Mouse (Mus musculus): ENCODE data around the gene Adpgk. TPM values are rescaled to one million over a fixed set of nuclear protein-coding genes. Genes with fewer than 3 reads are reported as not detected.

Adpgk gene
- 10 to 100 TPM; 14.9 to 17.2 TPM for total RNA-seq (2021)

DNA sequence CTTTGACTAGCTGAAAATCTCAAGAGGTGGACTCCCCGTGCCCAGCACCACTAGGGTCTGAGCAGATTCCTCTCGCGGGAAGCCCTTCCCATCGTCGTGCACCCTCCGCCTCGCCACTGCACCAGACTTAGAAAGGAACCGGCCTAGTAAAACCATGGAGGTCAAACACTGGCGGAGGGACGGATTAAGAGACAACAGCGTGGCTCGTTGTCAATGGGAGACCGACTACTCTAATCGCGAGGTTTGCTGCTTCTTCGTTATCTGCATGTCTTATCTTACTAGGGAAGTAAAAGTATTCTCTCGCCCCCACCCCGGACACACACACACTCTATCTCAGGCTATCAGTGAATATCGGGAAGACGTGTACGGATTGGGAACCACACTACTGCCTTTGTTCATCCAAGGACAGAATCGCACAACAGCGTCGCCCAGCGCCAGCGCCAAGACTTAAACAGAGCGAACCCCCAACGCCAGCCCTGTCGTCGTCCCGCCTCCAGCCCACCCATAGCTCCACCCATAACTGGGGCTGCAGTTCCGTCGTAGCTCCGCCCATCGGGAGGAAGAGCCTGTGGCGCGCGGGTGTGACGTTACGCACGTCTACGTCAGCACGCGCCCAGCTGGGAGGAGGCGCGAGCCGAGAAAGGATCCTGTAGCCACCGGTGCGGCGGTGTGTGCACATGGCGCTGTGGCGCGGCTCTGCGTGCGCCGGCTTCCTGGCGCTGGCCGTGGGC is at the start of gene Adpgk:
Gene Adpgk (plus strand): TSS at position 602 of the 731 bp plus-strand sequence.
- intact Hi-C loops (cut with DNase I) = loop anchor here (1.0 to 5.0 kb wide), 4 partner anchors 62 to 389 kb away; partner anchors contain the start of genes Arih1, Bbs4 and Neo1
- DNase-seq (ENCODE audit: low spot score in 2 of 2) = peak; percentile 98 to 99

DNA sequence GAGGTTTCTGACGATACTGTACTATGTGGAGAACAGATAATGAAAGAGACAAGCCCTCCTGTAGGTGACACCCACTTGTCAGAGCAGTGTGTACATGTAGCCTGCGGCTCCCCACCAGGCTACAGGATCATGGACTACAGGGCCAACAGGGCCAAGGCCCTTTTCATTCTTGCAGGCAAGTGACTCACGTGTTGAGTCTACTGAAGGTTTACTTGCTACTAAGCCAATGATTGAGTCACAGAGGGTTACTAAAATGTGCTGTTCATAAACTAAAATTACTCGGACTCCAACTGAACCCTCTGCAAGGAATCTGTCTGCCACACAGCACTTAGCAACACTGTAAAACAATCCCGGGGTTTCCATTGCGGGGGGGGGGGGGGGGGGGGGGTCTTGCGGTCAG is 46.2 kb upstream of the Adpgk start:
- DNase-seq (ENCODE audit: low spot score in 2 of 2) = no peak
- intact Hi-C loops (cut with DNase I) = no loop called here

DNA sequence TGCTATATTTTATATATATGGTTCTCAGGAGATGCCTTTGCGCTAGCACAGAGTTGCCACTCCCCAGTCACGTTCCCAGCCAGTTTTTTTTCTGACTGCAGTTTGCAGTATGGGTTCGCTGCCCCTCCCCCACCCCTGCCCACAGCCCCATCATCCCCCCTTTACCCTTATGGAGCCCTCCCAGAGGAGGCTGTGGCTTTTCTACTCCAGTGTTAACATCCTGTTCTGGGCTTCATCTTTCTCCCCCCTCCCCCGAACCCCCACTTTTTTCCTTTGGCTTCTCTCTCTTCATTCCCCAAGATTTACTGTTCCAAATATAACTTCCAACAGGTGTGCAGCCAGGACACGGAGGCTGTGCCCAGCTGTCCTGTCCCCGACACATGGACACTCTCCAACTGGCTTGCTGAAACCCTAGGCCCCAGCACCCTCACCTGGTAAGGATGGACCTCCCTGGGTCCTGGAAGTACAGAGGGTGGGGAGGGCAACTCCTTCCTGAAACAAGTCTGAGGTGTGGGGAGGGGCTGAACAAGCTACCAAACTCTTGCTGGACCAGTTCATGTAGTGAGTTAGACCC is 44.8 kb upstream of the Adpgk start:
- no peak for DNase-seq (ENCODE audit: low spot score in 2 of 2)
- intact Hi-C loops (cut with DNase I) = no loop called here

DNA sequence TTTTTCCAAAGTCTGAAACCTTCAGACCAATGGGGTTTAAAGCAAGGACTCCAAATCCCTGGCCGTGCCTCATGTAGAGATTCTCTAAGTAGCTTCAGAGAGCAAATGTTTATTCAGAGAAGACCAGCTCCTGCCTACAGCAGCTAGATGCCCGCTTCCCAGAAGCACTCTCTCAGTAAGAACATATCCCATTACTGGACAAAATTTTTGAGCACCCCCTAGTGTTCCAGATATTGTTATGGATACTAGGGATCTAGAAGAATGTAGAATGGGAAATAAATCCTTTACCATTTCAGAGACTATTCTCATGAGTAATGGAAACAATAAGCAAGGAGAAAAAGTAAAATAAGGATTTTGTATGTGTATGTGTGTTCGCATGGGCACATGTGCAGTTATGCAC is 42.0 kb upstream of the Adpgk start:
- DNase-seq (ENCODE audit: low spot score in 2 of 2) = no peak
- intact Hi-C loops (cut with DNase I) = no loop called here

DNA sequence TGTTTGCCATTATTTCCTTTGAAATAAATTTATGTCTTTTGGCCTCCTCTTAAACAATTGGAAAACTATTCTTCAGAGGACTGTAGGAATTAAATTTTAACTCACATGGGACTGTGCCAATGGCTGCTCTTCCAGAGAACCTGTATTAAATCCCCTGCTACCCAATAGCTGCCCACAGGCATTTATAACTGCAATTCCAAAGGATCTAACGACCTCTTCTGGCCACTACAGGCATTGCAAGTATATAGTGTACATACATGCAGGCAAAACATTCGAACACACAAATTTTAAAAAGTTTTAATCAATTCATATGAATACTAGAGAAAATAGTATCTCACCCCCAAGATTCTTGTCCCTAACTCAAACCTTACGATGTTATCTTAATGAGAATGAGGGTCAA is 41.1 kb upstream of the Adpgk start:
- no peak for DNase-seq (ENCODE audit: low spot score in 2 of 2)
- intact Hi-C loops (cut with DNase I) = no loop called here

DNA sequence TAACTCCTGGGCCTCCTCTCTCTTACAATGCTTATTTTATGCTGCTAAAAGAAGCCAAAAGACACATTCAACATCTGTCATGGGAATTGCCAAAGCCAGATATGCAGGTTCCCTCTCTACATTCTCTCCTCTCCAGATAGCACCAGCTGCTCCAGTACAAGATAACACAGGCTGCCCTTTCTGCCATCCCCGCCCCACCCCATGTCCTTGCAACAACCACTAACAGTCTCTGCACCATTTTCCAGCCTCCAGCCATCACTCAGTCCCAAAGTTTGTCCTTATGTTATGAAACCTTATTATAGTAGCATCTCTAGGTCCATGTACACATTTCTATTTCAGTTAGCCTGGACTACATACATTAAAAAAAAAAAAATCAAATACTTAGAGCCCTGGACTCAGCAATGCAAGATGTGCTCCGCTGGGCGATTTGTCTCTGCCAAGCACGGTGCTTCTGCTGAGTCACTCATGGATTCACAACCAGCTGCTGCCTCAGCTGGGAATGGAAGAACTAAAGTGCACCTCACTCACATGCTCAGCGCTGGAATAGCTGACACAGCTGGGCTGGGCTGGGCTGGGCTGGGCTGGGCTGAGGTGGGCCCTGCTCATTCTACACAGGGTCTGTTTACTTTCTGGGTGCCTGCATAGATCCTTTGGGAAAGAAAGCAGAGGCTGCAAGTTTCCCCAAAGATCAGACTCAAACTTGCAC is 36.5 kb upstream of the Adpgk start:
- DNase-seq (ENCODE audit: low spot score in 2 of 2) = peak in 1 of 2 experiments; percentile 45

DNA sequence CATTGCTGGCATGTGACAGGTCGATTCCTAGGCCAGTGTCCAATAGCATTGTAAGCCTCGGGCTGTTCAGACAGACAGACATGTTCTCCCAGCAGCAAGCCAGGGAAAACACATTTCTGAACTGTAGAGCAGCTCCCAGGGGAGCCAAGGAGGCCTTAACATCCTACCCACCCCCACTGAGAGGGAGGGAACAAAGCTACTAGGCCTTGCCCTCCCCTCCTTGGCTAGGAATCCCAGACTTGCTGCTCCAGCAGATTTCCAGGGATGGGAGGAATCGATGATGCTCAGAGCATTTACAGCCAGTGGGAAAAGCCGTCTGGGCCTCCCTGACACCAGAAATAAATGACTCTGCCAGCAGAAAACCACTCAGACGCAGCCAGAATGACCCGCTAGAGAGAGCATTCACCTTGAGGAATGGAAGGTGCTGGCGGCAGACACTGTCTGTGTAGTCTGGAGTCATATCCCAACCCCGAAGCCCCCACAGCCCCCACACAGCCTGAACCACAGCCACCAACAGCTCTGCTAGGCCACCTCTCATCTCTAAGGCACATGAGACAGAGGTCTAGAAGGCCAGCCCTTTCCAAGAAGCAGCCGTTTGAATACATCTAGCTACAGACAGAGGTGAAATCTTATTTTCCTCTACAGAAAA is 31.4 kb upstream of the Adpgk start:
- DNase-seq (ENCODE audit: low spot score in 2 of 2) = no peak
- intact Hi-C loops (cut with DNase I) = no loop called here

More for the DNA sequence above, 36.5 kb upstream of the Adpgk start:
- intact Hi-C loops (cut with DNase I) = no loop called here

DNA sequence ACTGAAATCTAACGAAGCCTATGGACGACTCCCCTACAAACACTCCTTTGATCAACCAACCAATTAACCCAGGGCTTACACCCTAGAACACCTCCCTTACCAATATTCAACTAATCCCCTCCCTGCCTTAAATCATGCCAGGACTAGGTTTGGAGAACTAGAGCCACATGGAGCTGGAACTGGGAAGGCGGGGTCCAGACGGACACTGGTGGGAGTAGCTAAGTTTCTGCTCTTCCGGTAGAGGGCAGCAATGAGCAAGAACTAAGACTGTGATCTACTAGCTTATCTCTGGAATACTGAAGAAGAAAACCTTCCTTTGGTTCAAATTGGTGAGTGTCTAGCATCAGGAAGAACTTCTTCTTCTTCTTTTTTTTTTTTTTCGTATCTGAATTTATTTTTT is 25.0 kb upstream of the Adpgk start:
- no peak for DNase-seq (ENCODE audit: low spot score in 2 of 2)
- intact Hi-C loops (cut with DNase I) = loop anchor here (5.0 kb wide), 1 partner anchor 254 kb away; no protein-coding TSS in a partner anchor

DNA sequence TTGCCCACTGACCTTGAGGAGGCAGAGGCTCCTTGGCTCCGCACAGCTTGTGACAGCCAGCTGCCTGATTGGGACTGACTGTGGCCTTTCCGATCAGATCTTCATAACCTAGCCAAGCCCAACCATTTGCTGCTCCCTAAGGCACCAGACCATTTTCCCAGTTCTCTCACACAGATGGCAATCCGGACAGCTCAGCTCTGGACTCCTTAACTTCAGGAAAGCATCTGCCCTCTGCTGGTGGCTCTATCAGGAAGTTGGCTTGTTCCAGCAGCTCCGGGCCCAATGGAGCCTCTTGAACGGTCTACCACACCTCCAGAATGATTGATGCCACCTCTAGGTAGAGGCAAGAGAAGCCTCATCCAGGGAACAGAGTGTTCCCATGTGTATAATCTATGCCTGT is 21.6 kb upstream of the Adpgk start:
- DNase-seq (ENCODE audit: low spot score in 2 of 2) = peak; percentile 70 to 79
- intact Hi-C loops (cut with DNase I) = loop anchor here (5.0 kb wide), 2 partner anchors 257 to 367 kb away; no protein-coding TSS in a partner anchor

DNA sequence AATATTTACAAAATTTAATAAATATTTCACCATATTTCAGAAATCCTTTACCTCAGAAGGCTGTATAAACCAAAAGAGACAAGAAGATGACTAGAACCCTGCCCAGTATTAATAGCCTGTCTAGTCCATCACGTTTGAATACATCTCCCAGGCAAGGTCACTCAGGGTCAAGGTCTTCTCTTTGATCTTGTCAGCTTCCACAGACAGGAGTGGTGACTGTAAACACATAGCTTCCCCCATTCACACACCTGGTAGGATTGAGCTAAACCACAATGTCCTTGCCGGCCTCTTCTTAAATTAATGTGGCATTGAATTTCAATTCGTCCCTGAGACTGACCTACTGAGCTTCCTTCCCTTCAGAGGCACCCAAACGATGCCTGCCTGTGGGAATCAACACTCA is 20.3 kb upstream of the Adpgk start:
- intact Hi-C loops (cut with DNase I) = loop anchor here (5.0 kb wide), 1 partner anchor 369 kb away; no protein-coding TSS in a partner anchor

DNA sequence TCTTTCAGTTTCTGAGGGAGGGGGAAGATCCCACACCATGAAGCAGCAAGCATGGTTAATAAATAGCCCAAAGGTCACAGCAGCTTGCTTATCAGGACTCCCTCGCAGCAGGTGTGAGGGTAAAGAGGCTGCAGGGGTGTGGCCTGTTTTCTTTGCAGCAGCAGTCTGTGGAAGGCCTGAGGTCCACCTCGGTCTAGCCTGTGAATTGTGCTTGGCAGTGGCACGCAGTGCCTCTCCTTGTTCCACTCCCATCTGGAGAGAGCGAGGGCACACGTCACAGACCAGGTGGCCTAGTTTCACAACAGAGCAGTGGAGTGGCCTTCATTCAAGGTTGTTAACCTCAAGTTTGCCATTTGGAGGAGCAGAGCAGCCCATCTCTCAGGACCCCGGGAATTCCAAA is 19.6 kb upstream of the Adpgk start:
- no peak for DNase-seq (ENCODE audit: low spot score in 2 of 2)
- intact Hi-C loops (cut with DNase I) = loop anchor here (5.0 kb wide), 1 partner anchor 369 kb away; no protein-coding TSS in a partner anchor

More for the DNA sequence above, 20.3 kb upstream of the Adpgk start:
- DNase-seq (ENCODE audit: low spot score in 2 of 2) = no peak

DNA sequence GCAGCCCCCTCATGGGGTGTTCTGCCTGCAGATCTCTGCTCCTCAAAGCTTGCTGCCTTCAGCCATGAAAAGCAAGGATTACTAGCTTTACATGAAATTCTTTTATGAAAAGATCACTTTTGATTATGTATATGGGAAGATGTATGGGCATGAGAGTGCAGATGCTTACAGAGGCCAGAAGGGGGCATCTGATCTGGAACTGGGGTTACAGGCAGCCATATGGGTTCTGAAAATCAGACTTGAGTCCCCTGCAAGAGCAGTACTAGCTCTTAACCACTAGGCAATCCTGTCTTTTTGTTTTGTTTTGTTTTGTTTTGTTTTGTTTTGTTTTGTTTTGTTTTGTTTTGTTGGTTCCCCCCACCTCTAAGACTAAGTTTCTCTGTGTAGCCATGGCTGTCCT is 18.2 kb upstream of the Adpgk start:
- intact Hi-C loops (cut with DNase I) = loop anchor here (5.0 kb wide), 1 partner anchor 371 kb away; no protein-coding TSS in a partner anchor
- DNase-seq (ENCODE audit: low spot score in 2 of 2) = no peak

DNA sequence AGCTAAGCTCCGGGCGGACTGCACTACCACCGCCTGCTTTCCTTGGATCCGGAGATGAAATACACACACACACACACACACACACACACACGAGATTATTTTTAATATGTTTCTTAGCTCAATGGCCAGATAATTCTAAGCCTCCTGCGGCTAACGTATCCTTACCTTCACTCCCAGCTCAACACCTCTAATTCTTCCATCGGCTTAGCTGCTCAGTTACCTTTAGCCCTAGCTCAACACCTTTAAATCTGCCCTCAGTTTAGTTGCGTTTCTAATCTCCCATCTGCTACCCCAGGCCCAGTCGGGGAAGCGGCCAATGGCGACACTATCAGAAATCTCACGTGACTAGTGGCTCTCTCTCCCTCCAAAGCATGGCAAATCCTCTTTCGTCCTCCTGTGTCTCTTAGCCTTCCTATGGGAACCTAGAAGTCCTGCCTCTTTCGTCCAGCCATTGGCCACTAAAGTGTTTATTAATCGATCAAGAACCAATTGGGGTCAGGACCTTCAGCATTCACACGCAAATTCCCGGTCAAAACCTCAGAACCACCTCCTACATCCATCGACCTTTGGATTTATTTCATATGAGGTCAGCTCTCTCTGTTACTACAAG is 16.4 kb upstream of the Adpgk start:
- intact Hi-C loops (cut with DNase I) = loop anchor here (5.0 kb wide), 2 partner anchors 78 to 373 kb away; no protein-coding TSS in a partner anchor
- DNase-seq (ENCODE audit: low spot score in 2 of 2) = no peak

DNA sequence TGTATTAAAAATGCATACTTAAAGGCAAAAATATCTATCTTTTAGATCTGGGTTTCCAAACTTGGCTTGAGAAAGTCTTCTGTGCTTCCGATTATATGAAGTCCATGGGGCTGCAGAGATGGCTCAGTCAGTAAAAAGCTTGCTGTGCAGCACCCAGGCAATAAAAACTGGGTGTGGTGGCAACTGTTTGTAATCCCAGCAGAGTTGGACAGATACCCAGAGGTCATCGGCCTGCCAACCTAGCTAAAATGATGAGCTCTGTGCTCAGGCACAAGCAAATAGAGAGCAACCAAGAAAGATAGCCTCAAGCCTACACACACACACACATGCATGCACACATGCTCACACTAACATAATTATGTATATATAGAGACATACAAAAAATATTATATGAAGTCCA is 13.2 kb upstream of the Adpgk start:
- intact Hi-C loops (cut with DNase I) = loop anchor here (5.0 kb wide), 1 partner anchor 81 kb away; no protein-coding TSS in a partner anchor
- no peak for DNase-seq (ENCODE audit: low spot score in 2 of 2)

DNA sequence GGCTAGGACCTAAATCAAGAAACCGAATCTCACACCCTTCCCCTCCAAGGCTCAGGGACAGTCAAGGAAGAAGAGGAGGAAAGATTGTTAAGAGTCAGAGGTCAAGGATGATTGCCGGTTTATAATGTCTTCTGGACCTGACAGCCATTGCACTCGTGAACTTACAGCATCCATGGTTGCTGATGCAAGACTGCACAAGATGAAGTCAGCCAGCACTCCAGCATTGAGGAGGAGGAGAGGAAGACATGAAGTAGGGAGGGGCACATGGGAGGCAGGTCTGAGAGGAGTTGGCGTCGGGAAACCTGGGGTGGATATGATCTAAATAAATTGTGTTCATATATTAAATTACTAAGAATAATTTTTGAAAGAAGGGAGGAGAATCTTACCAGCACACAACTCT is 12.7 kb upstream of the Adpgk start:
- DNase-seq (ENCODE audit: low spot score in 2 of 2) = no peak
- intact Hi-C loops (cut with DNase I) = loop anchor here (5.0 kb wide), 1 partner anchor 81 kb away; no protein-coding TSS in a partner anchor

DNA sequence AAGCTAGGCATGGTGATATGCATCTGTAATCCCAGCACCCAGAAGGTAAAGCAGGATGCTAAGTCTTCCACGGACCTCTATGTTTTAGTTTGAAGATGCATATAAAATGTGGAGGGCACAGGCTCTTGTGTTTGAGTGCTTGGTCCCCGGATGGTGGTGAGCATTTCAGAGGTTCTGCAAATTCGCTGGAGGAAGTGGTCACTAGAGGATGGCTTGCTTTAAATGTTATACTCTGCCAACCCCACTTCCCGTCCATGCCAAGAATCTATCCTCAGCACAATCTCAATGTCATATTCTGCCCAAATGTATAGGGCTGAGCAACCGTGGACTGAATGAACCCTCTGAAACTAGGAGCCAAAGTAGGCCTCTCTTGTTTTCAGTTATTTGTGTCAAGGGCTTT is 10.5 kb upstream of the Adpgk start:
- no peak for DNase-seq (ENCODE audit: low spot score in 2 of 2)
- intact Hi-C loops (cut with DNase I) = no loop called here

DNA sequence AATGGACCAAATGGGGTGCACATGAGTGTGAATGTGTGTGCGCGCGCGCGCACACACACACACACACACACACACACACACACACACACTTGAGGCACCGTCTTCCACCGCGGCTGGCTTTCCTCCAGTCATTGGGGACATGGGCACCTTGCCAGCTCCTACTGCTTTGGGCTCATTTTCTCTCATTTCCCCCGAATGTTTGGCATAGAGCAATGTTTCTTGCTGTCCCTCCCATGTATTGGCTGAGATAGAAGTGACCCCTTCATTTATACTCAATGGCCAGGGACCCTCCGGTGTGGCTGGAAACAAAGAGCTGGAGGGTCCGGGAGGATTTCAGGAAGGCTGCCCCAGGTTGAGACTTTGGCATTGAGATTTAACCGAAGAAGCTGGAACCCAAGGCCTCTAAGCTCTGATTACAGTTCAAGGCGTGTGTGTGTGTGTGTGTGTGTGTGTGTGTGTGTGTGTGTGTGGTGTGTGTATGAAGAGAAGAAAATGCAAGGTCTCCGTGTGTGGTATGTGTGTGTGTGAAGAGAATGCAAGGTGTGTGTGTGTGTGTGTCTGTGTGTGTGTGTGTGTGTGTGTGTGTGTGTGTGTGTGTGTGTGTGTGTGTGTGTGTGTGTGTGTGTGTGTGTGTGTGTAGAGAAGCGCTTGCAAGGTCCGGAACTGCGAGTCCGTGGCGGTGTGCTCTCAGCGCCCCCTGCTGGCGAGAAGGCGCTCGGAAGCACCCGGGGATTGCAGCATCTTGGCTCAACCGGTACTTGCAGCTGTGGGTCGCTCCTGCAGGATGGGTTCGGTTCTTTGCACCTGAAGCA is 9.3 kb upstream of the Adpgk start:
- intact Hi-C loops (cut with DNase I) = loop anchor here (1.0 kb wide), 1 partner anchor 269 kb away; no protein-coding TSS in a partner anchor
- DNase-seq (ENCODE audit: low spot score in 2 of 2) = peak; percentile 84

DNA sequence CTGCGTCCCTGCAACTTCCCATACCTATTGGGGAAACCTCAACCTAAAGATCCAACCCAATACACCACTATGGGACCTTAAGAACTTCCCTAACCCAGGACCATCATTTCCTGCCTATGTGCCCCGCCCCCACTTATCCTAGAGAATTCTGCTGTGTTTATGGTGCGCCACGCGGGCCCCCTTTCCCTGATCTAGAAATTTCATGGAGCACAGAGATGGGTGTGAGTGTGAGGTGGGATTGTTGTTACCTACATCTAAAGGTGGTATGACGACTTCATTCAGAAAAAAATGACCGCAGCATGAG is 8.7 kb upstream of the Adpgk start:
- intact Hi-C loops (cut with DNase I) = loop anchor here (1.0 kb wide), 1 partner anchor 269 kb away; no protein-coding TSS in a partner anchor
- no peak for DNase-seq (ENCODE audit: low spot score in 2 of 2)

DNA sequence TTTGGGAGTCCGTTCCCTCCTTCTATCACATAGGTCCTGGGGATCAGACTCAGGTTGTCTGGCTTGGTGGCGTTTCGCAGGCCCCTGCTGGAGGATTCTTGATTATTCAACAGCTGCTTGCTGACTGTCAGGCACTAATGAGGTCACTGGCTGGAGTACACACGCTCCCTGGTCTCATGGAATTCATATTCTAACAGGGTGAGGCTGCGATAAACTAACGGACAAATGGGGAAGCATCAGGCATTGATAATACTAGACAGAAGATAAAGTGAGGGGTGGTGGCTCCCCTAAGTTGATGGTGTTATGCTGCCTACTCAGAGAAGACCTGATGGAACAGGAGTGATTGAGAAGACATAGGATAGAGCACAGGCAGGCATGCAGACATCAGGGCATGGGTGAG is 5.7 kb upstream of the Adpgk start:
- DNase-seq (ENCODE audit: low spot score in 2 of 2) = no peak

More for the DNA sequence above, 5.7 kb upstream of the Adpgk start:
- intact Hi-C loops (cut with DNase I) = no loop called here

Data from left cerebral cortex, postnatal 25 days (tissue).